Mouse (Mus musculus) midbrain, embryonic 11.5 days (tissue): ENCODE data around the gene Dcun1d2. TPM values are rescaled to one million over a fixed set of nuclear protein-coding genes. Genes with fewer than 3 reads are reported as not detected.

Source experiments
- ATAC-seq: fragments of 200-750 bp; cut with Nextera tagmentation; 2 replicates; pipeline ENCODE4 v1.8.0; 2017; ENCODE audit warnings: moderate TSS enrichment, moderate library complexity; ENCODE audit not compliant: low FRiP score
- DNase-seq: peaks from one replicate; pipeline ENCODE4 v3.0.0; 2015; ENCODE audit warnings: low spot score; ENCODE audit errors: missing footprints
- H3K27ac ChIP-seq: fragments of 300-500 bp; sonication (generic); 2 replicates; pipeline ENCODE4 v1.5.1; 2014; ENCODE audit warnings: low read depth, low read length
- H3K27me3 ChIP-seq: fragments of 300-500 bp; sonication (generic); 2 replicates; pipeline ENCODE4 v1.6.1; 2014; ENCODE audit warnings: mild to moderate bottlenecking, low read length, moderate library complexity, mixed read lengths; ENCODE audit not compliant: control insufficient read depth, insufficient read depth
- H3K36me3 ChIP-seq: fragments of 300-500 bp; sonication (generic); 2 replicates; pipeline ENCODE4 v1.6.1; 2014; ENCODE audit warnings: mild to moderate bottlenecking, low read length, moderate library complexity, mixed read lengths; ENCODE audit not compliant: control insufficient read depth, insufficient read depth
- H3K4me1 ChIP-seq: fragments of 300-500 bp; sonication (generic); 2 replicates; pipeline ENCODE4 v1.6.1; 2014; ENCODE audit warnings: low read length; ENCODE audit not compliant: control insufficient read depth, insufficient read depth
- H3K4me2 ChIP-seq: fragments of 300-500 bp; sonication (generic); 2 replicates; pipeline ENCODE4 v1.6.1; 2014; ENCODE audit warnings: mild to moderate bottlenecking, moderate library complexity
- H3K4me3 ChIP-seq: fragments of 300-500 bp; sonication (generic); 2 replicates; pipeline ENCODE4 v1.5.1; 2014; ENCODE audit warnings: low read depth, low read length
- H3K9ac ChIP-seq: fragments of 300-500 bp; sonication (generic); 2 replicates; pipeline ENCODE4 v1.6.1; 2014; ENCODE audit warnings: low read length
- H3K9me3 ChIP-seq: fragments of 300-500 bp; sonication (generic); 2 replicates; pipeline ENCODE4 v1.6.1; 2016; ENCODE audit warnings: low read length; ENCODE audit not compliant: control insufficient read depth
- WGBS: fragments of 180-500 bp; shearing (Covaris S2); extraction: QIAGEN DNeasy Blood & Tissue Kit; methylation state at CpG from one replicate; pipeline ENCODE4 v1.1.7; 2014; 5-methylcytosine and 5-hydroxymethylcytosine counted together
- polyA plus RNA-seq: library from polyadenylated mRNA; unstranded; fragments of >200 nt; fragmentation: Nextera tagmentation; extraction: Ambion mirVana; gene quantifications from 2 replicates; pipeline ENCODE4 v1.2.1, GENCODE M21; 2014

The Dcun1d2 gene
- polyA plus RNA-seq, 1 experiment from 2014 or later, result 33.0 TPM

- no peak for ATAC-seq
These were observed 10.9 kb downstream of the Dcun1d2 start for GRCm38 (mm10) chr8:13276941-13277447.

DNA sequence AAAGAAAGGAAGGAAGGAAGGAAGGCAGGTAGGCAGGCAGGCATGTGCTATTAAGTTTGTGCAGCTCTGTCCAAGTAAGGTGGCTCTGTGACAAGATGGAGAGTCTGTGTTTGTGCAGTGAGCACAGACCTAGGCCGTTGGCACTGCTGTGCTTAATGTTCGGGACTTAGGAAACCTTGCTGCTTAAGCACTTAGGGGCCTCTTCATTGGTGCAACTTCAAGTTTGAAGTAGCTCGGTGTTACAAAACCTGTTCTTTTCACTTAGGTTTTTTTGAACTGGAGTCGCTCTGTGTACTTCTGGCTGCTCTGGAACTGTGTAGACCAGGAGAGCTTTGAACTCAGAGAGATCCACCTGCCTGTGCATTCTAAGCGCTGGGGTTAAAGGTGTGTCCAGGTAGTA is 15.1 kb downstream of the Dcun1d2 start:
- Histone ChIP-seq H3K36me3 (0 out of 2 replicates have a peak, but pooled peaks cover 2% of the 10 kb centered on the region), H3K27me3 (no peaks in the 10 kb centered on the region), H3K9me3 (no peaks in the 10 kb centered on the region), H3K4me1 (no peaks in the 10 kb centered on the region), H3K4me2 (no peak overlapping the region), H3K4me3 (no peak overlapping the region), H3K27ac (no peak overlapping the region), H3K9ac (no peak overlapping the region)
- DNase-seq (no peak), ATAC-seq (no peak)
- 89% methylated on average over 5 of the region's 5 CpGs for WGBS

More at GRCm38 (mm10) chr8:13276941-13277447, 10.9 kb downstream of the Dcun1d2 start:
- no peak overlapping the region for H3K4me3 ChIP-seq
- 93% methylated on average over 5 of the region's 5 CpGs for WGBS
- H3K27ac ChIP-seq, result no peak overlapping the region
- H3K9ac ChIP-seq, result no peak overlapping the region
- H3K36me3 ChIP-seq, result no peaks in the 10 kb centered on the region
- DNase-seq, result no peak
- no peak overlapping the region for H3K4me2 ChIP-seq
- no peaks in the 10 kb centered on the region for H3K27me3 ChIP-seq
- H3K4me1 ChIP-seq, result no peaks in the 10 kb centered on the region
- H3K9me3 ChIP-seq, result no peaks in the 10 kb centered on the region

DNA sequence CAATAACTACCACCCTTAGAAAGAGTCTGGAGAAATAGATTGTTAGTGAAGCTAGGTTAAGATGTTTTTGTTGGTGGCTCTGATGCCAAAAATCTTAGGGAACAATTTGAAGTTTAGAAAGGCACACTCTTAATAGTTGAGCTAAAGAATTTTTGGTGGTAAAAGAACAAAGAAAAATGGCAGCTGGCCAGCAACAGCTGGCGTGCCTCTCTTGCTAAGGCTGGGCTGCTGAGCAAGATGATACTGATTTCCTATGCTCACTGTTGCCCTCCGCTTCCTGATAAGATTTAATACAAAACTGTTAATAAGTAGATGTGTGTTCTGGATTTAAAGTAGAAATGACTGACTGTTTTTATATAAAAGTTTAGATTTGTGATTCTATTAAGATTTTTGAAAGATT is 20.4 kb downstream of the Dcun1d2 start:
- Histone ChIP-seq H3K27me3 (no peaks in the 10 kb centered on the region), H3K4me2 (no peak overlapping the region), H3K36me3 (0 out of 2 replicates have a peak, but pooled peaks cover 2% of the 10 kb centered on the region), H3K27ac (no peak overlapping the region), H3K9ac (no peak overlapping the region), H3K4me3 (no peak overlapping the region), H3K9me3 (no peaks in the 10 kb centered on the region), H3K4me1 (no peaks in the 10 kb centered on the region)
- ATAC-seq (no peak), DNase-seq (no peak)
- 94% methylated on average over 2 of the region's 2 CpGs for WGBS

DNA sequence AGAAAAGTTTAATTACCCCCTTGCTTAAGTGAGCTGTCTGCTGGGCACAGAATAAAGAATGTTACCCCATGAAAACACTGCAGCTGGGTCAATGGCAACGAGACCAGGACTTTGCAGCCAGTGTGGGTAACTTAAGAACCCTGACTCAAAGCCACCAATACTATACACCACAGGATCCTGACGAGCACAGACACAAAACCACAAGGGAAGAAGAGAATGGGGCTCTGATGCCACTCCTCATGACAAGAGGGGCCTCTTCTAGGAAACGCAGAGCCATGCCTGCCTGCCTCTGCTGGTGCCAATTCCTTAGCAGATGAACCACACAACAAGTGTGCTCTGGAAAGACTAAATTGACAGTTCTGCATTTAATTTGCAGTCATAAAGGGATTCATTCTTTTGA is 24.6 kb downstream of the Dcun1d2 start:
- Histone ChIP-seq H3K9me3 (no peaks in the 10 kb centered on the region), H3K4me2 (no peak overlapping the region), H3K27me3 (no peaks in the 10 kb centered on the region), H3K36me3 (no peaks in the 10 kb centered on the region; the same call in 1 of the 2 replicates), H3K9ac (no peak overlapping the region), H3K4me3 (no peak overlapping the region), H3K27ac (no peak overlapping the region), H3K4me1 (no peaks in the 10 kb centered on the region)
- no peak for ATAC-seq
- DNase-seq, result no peak
- 75% methylated on average over 3 of the region's 3 CpGs for WGBS

GRCm38 (mm10) chr8:13254019-13254418 is 33.9 kb downstream of the Dcun1d2 start, which contains the start of gene Adprhl1:
Gene Adprhl1, minus strand, starts transcription at chr8:13254162.
- no peak within 1 kb of the TSS for H3K4me3 ChIP-seq
- no peaks in the 10 kb centered on the region for H3K27me3 ChIP-seq
- H3K27ac ChIP-seq, result no peak within 1 kb of the TSS
- no peaks in the 10 kb centered on the region for H3K4me1 ChIP-seq
- H3K36me3 ChIP-seq, result no peaks in the 10 kb centered on the region
- no peak within 1 kb of the TSS for H3K4me2 ChIP-seq
- H3K9ac ChIP-seq, result no peak within 1 kb of the TSS
- ATAC-seq, result peak; percentile 77
- DNase-seq, result peak; percentile 83
- no peaks in the 10 kb centered on the region for H3K9me3 ChIP-seq
- 35% methylated on average over 8 of the region's 8 CpGs for WGBS

- WGBS, result 84% methylated on average over 5 of the region's 5 CpGs
- H3K4me2 ChIP-seq, result no peak overlapping the region
- no peak overlapping the region for H3K9ac ChIP-seq
- H3K4me1 ChIP-seq, result no peaks in the 10 kb centered on the region
- no peaks in the 10 kb centered on the region for H3K9me3 ChIP-seq
- H3K36me3 ChIP-seq, result no peaks in the 10 kb centered on the region
- no peak overlapping the region for H3K4me3 ChIP-seq
- no peak for DNase-seq
- no peaks in the 10 kb centered on the region for H3K27me3 ChIP-seq
- no peak overlapping the region for H3K27ac ChIP-seq
- ATAC-seq, result no peak
These were observed 34.5 kb downstream of the Dcun1d2 start for GRCm38 (mm10) chr8:13253413-13253812.

DNA sequence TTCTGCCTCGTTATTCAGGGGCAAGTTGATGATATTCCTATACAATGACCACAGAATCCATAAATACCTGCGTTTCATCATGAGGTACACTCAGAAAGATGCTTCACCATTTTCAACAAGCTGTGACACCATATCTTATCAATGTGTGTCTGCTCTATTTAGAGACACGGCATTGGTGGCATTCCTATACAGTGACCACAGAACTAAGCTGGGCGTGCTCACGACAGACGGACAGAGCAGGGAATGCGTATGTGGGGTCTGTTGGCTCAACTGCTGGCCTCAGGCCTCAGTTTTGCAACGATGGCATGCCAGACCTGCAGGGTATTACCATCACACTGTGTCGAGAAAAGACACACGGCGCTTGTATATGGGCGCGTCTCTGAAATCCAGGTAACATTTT is 35.1 kb downstream of the Dcun1d2 start:
- Histone ChIP-seq H3K9me3 (no peaks in the 10 kb centered on the region), H3K4me3 (no peak overlapping the region), H3K27me3 (no peaks in the 10 kb centered on the region), H3K4me2 (no peak overlapping the region), H3K36me3 (no peaks in the 10 kb centered on the region), H3K9ac (no peak overlapping the region), H3K4me1 (no peaks in the 10 kb centered on the region), H3K27ac (no peak overlapping the region)
- WGBS, result 92% methylated on average over 13 of the region's 13 CpGs
- ATAC-seq, result no peak
- no peak for DNase-seq

DNA sequence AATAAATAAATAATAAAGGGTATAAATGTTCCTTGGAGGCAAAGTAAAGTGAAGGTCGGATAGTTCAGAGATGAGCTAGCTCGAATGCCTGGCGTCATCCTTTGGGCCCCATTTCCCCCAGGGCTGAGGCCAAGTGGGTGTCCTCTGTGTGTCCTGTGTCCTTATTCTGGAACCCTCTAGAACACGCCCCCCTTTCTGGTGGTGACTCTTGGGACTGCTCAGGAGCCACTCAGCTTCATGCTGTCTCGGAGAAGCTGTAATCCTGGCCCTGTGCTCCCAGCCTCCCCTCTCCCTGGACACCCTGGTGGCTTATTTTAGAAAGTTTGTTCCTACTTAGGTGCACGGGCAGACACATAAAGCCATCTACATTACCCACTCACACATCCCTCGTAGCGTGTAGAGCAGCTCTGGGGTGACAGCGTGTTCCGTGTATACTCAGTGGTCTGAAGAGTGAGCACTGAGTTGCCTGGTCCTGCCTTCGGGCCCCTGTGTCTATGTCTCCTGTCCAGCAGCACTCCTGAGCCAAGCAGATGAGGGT is 43.5 kb downstream of the Dcun1d2 start:
- ATAC-seq, result no peak

DNA sequence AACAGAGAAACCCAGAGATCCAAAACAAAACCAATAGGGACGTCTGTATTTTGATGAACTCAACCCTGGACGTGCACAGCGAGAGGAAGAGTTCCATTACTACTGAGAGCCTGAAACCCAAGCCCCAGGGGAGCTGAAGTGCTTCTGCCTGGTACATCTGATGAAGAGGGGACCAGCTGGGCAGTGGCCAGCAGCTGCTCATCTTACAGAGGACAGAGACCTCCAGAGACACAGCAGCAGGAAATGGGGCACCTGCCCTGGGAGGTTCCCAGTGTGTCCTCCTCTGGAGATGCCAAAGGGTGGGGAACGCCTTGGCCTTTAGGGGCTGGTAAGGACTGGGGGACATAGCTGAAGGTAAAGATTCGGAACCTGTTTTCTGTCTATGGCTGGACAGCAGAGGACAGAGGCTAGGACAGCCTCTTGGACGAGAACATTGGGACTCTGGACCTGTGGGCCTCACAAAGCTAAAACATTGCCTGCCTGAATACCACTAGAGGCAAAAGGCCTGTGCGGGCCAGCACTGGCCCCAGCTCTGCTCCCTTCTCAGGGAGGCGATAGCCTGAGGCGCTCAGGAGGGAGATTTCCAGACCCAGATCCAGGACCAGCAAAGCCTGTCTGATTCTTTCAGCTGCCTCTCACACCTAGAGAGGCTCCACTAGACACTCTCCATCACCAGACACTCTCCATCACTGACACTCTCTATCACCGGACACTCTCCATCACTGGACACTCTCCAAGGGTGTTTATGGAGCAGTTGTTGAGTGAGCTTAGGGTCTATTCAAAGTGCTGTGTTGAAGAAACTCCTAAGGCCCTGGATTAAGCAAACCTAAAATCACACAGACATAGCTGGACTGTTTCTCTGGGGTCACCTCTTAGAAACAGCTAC is 44.7 kb downstream of the Dcun1d2 start:
- no peaks in the 10 kb centered on the region for H3K9me3 ChIP-seq
- H3K27ac ChIP-seq, result no peak overlapping the region
- no peak overlapping the region for H3K4me3 ChIP-seq
- no peak overlapping the region for H3K9ac ChIP-seq
- H3K27me3 ChIP-seq, result no peaks in the 10 kb centered on the region
- 89% methylated on average over 10 of the region's 10 CpGs for WGBS
- no peak for DNase-seq
- H3K36me3 ChIP-seq, result no peaks in the 10 kb centered on the region
- ATAC-seq, result no peak
- H3K4me2 ChIP-seq, result no peak overlapping the region
- no peaks in the 10 kb centered on the region for H3K4me1 ChIP-seq

More for the DNA sequence above, 43.5 kb downstream of the Dcun1d2 start:
- DNase-seq, result no peak
- Histone ChIP-seq H3K4me3 (no peak overlapping the region), H3K27me3 (no peaks in the 10 kb centered on the region), H3K4me1 (no peaks in the 10 kb centered on the region), H3K9ac (no peak overlapping the region), H3K36me3 (no peaks in the 10 kb centered on the region), H3K9me3 (no peaks in the 10 kb centered on the region), H3K27ac (no peak overlapping the region), H3K4me2 (no peak overlapping the region)
- WGBS, result 91% methylated on average over 11 of the region's 11 CpGs
